Mouse (Mus musculus) bone marrow, adult 2 months (tissue): ENCODE data around the gene Kpna7. TPM values are rescaled to one million over a fixed set of nuclear protein-coding genes. Genes with fewer than 3 reads are reported as not detected.

Experiments
- H3K27ac ChIP-seq: fragments of 200-500 bp; 2 replicates; pipeline ENCODE4 v1.5.1; 2012; ENCODE audit warnings: low read depth, mild to moderate bottlenecking, control low read depth, inconsistent platforms, low read length; ENCODE audit not compliant: control insufficient read depth, poor library complexity, insufficient read depth
- H3K4me1 ChIP-seq: fragments of 200-500 bp; 2 replicates; pipeline ENCODE4 v1.6.1; 2011; ENCODE audit warnings: low read length; ENCODE audit not compliant: control insufficient read depth, insufficient read depth
- H3K4me3 ChIP-seq: fragments of 200-500 bp; replicated peaks from 2 replicates; pipeline ENCODE3; 2011; ENCODE audit warnings: mild to moderate bottlenecking, low read depth, low read length, control low read depth; ENCODE audit not compliant: control insufficient read depth
- CTCF ChIP-seq: fragments of 200-500 bp; IDR thresholded peaks from 2 replicates; pipeline ENCODE4 v1.5.1; 2011; ENCODE audit warnings: low read length, control low read depth; ENCODE audit not compliant: control insufficient read depth, insufficient read depth
- POLR2A ChIP-seq: fragments of 200-500 bp; IDR thresholded peaks from 2 replicates; pipeline ENCODE4 v1.6.1; 2011; ENCODE audit warnings: low read depth, mild to moderate bottlenecking, control low read depth, low read length, borderline replicate concordance; ENCODE audit not compliant: control insufficient read depth
- WGBS: fragments of 180-500 bp; shearing (Covaris S2); methylation state at CpG from one replicate; pipeline ENCODE4 v1.1.7; 2018; 5-methylcytosine and 5-hydroxymethylcytosine counted together
- polyA plus RNA-seq: library from polyadenylated mRNA; stranded (reverse); fragments of >200 nt; gene quantifications from 2 replicates; pipeline ENCODE4 v1.2.4, GENCODE M21; 2011; ENCODE audit warnings: low replicate concordance; ENCODE audit not compliant: missing spikeins, insufficient read depth, insufficient read length

Kpna7 gene
- polyA plus RNA-seq, 1 experiment: 7.0 TPM

- Histone ChIP-seq H3K4me3 (no peak overlapping the region), H3K4me1 (no peaks in the 10 kb centered on the region), H3K27ac (no peak overlapping the region)
- WGBS: 87% methylated on average over 13 of the region's 13 CpGs
- no peak for TF ChIP-seq CTCF
- no peak for TF ChIP-seq POLR2A
Observed at GRCm38 (mm10) chr5:144987561-144987960, 96.3 kb downstream of the Kpna7 start.

GRCm38 (mm10) chr5:144984839-144985238 is 99.0 kb downstream of the Kpna7 start:
- Histone ChIP-seq H3K4me1 (no peaks in the 10 kb centered on the region), H3K4me3 (no peak overlapping the region), H3K27ac (no peak overlapping the region)
- 89% methylated on average over 5 of the region's 5 CpGs for WGBS
- TF ChIP-seq POLR2A (no peak), CTCF (0 out of 2 replicates have a peak, but pooled peaks have one; percentile 1)

- H3K4me3 ChIP-seq: no peak overlapping the region
- H3K4me1 ChIP-seq: no peaks in the 10 kb centered on the region
- 92% methylated on average over 3 of the region's 3 CpGs for WGBS
- no peak for TF ChIP-seq CTCF
- TF ChIP-seq POLR2A: no peak
- H3K27ac ChIP-seq: no peak overlapping the region
Observed at GRCm38 (mm10) chr5:144983227-144983626, 100.6 kb downstream of the Kpna7 start.

- no peak for TF ChIP-seq CTCF
- TF ChIP-seq POLR2A: no peak
- 70% methylated on average over 6 of the region's 6 CpGs for WGBS
- H3K4me3 ChIP-seq: no peak overlapping the region
- no peak overlapping the region for H3K27ac ChIP-seq
- H3K4me1 ChIP-seq: no peaks in the 10 kb centered on the region
Observed at GRCm38 (mm10) chr5:144979110-144979509, 104.7 kb downstream of the Kpna7 start.

- 21% methylated on average over 10 of the region's 10 CpGs for WGBS
- H3K4me3 ChIP-seq: no peak overlapping the region
- H3K4me1 ChIP-seq: no peaks in the 10 kb centered on the region
- TF ChIP-seq POLR2A (no peak), CTCF (no peak)
- H3K27ac ChIP-seq: no peak overlapping the region
Observed at GRCm38 (mm10) chr5:144978533-144979107, 105.2 kb downstream of the Kpna7 start.

- 85% methylated on average over 3 of the region's 3 CpGs for WGBS
- Histone ChIP-seq H3K27ac (no peak overlapping the region), H3K4me1 (no peaks in the 10 kb centered on the region), H3K4me3 (no peak overlapping the region)
- no peak for TF ChIP-seq CTCF
- TF ChIP-seq POLR2A: no peak
Observed at GRCm38 (mm10) chr5:144971266-144971665, 112.6 kb downstream of the Kpna7 start.

- Histone ChIP-seq H3K27ac (peak within 1 kb of the TSS; percentile 78), H3K4me1 (peaks cover 2% of the 10 kb centered on the region; the same call in 1 of the 2 replicates), H3K4me3 (peak within 1 kb of the TSS; percentile 91)
- TF ChIP-seq POLR2A: 0 out of 2 replicates have a peak, but pooled peaks have one; percentile 4
- no peak for TF ChIP-seq CTCF
- WGBS: 5% methylated on average over 84 of the region's 89 CpGs
Observed at GRCm38 (mm10) chr5:144965639-144966351, 118.0 kb downstream of the Kpna7 start, which contains the start of gene Smurf1. TSS of gene Smurf1 (minus strand) at chr5:144965847.

- H3K4me1 ChIP-seq: peaks cover 2% of the 10 kb centered on the region; the same call in 1 of the 2 replicates
- WGBS: 4% methylated on average over 43 of the region's 56 CpGs
- TF ChIP-seq POLR2A (no peak), CTCF (no peak)
- H3K27ac ChIP-seq: peak overlapping the region; percentile 78; the same call in 1 of the 2 replicates
- H3K4me3 ChIP-seq: peak overlapping the region; percentile 64
Observed at GRCm38 (mm10) chr5:144964872-144965638, 118.8 kb downstream of the Kpna7 start.

GRCm38 (mm10) chr5:144964465-144964864 is 119.4 kb downstream of the Kpna7 start:
- Histone ChIP-seq H3K27ac (no peak overlapping the region), H3K4me3 (no peak overlapping the region), H3K4me1 (peaks cover 2% of the 10 kb centered on the region; the same call in 1 of the 2 replicates)
- WGBS: 59% methylated on average over 8 of the region's 8 CpGs
- no peak for TF ChIP-seq CTCF
- TF ChIP-seq POLR2A: no peak
